Mouse (Mus musculus): Measurements from ENCODE around the gene Shh. TPM values are rescaled to one million over a fixed set of nuclear protein-coding genes. Genes with fewer than 3 reads are reported as not detected.

Shh gene
- polyA plus RNA-seq, 1 experiment from 2014 or later = 0.57 TPM

GRCm38 (mm10) chr5:28457921-28458641, 9.0 kb downstream of the Shh start:
- WGBS = 1% methylated on average over 95 of the region's 95 CpGs
- Histone ChIP-seq H3K9me3 (no peaks in the 10 kb centered on the region), H3K9ac (peak overlapping the region; percentile 34; the same call in 1 of the 2 replicates), H3K27me3 (replicated peaks) (peaks cover 96% of the 10 kb centered on the region), H3K4me2 (peak overlapping the region; percentile 72), H3K4me1 (peaks cover 30% of the 10 kb centered on the region), H3K27ac (replicated peaks) (no peak overlapping the region), H3K4me3 (peak overlapping the region; percentile 50), H3K36me3 (no peaks in the 10 kb centered on the region)
- ATAC-seq (ENCODE audit: extremely low read depth, insufficient number of reproducible peaks, low FRiP score, low TSS enrichment) = no peak

- H3K4me2 ChIP-seq = no peak overlapping the region
- H3K9me3 ChIP-seq = no peaks in the 10 kb centered on the region
- H3K27ac ChIP-seq (replicated peaks) = no peak overlapping the region
- H3K36me3 ChIP-seq = no peaks in the 10 kb centered on the region
- H3K9ac ChIP-seq = no peak overlapping the region
- 65% methylated on average over 1 of the region's 1 CpGs for WGBS
- no peak for ATAC-seq (ENCODE audit: extremely low read depth, insufficient number of reproducible peaks, low FRiP score, low TSS enrichment)
- peaks cover 90% of the 10 kb centered on the region for H3K27me3 ChIP-seq (replicated peaks)
- no peak overlapping the region for H3K4me3 ChIP-seq
- H3K4me1 ChIP-seq = peaks cover 27% of the 10 kb centered on the region
Measured at GRCm38 (mm10) chr5:28456366-28456765, 10.7 kb downstream of the Shh start.

- H3K27ac ChIP-seq (replicated peaks) = no peak overlapping the region
- no peaks in the 10 kb centered on the region for H3K9me3 ChIP-seq
- H3K4me2 ChIP-seq = no peak overlapping the region
- H3K27me3 ChIP-seq (replicated peaks) = peaks cover 83% of the 10 kb centered on the region
- H3K9ac ChIP-seq = no peak overlapping the region
- 83% methylated on average over 5 of the region's 5 CpGs for WGBS
- peaks cover 27% of the 10 kb centered on the region for H3K4me1 ChIP-seq
- no peaks in the 10 kb centered on the region for H3K36me3 ChIP-seq
- no peak for ATAC-seq (ENCODE audit: extremely low read depth, insufficient number of reproducible peaks, low FRiP score, low TSS enrichment)
- no peak overlapping the region for H3K4me3 ChIP-seq
Measured at GRCm38 (mm10) chr5:28455721-28456120, 11.3 kb downstream of the Shh start.

DNA sequence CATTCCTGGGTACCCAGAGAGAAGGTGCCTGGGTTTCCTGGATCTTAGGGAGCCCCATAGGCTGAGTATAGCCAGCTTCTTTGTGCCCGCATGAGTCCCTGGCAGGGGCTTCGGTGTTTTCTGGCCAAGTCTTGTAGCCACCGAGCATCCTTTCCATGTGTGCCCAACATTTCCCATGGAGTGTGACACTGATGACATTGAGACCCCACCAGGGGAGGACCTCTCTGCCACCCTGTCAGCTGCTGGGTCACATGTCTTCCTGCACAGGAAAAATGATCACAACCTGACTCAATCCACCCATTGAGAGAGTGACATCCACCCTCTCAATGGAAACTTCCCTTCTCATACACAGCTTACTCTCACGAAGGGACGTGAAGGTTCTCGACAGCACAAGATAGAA, 12.5 kb downstream of the Shh start:
- Histone ChIP-seq H3K9me3 (no peaks in the 10 kb centered on the region), H3K36me3 (no peaks in the 10 kb centered on the region), H3K27me3 (replicated peaks) (peaks cover 82% of the 10 kb centered on the region), H3K4me1 (peaks cover 16% of the 10 kb centered on the region), H3K4me3 (no peak overlapping the region), H3K4me2 (no peak overlapping the region), H3K27ac (replicated peaks) (no peak overlapping the region), H3K9ac (no peak overlapping the region)
- no peak for ATAC-seq (ENCODE audit: extremely low read depth, insufficient number of reproducible peaks, low FRiP score, low TSS enrichment)
- 82% methylated on average over 6 of the region's 6 CpGs for WGBS

DNA sequence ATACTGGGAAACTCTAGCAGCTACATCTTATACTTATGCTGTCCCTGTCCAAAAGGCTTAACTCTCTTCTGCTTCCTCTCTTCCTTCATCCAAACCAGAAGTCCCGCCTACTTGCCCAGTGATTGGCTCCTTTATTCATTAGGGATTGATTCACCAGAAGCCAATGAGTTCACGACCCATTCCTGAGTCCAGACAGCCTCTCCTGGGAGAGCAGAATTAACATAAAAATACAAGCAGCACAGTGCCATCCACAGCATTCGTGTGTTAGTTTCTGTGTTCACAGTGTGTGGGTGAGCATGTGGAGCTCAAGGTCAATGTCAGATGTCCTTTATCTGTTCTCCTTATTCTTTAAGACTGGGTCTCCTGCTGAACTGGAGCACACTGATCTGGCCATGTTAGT, 13.5 kb downstream of the Shh start:
- Histone ChIP-seq H3K4me3 (no peak overlapping the region), H3K9ac (no peak overlapping the region), H3K4me2 (no peak overlapping the region), H3K27me3 (replicated peaks) (peaks cover 73% of the 10 kb centered on the region), H3K9me3 (no peaks in the 10 kb centered on the region), H3K36me3 (no peaks in the 10 kb centered on the region), H3K27ac (replicated peaks) (no peak overlapping the region), H3K4me1 (peaks cover 9% of the 10 kb centered on the region)
- WGBS = 33% methylated on average over 3 of the region's 3 CpGs
- no peak for ATAC-seq (ENCODE audit: extremely low read depth, insufficient number of reproducible peaks, low FRiP score, low TSS enrichment)

DNA sequence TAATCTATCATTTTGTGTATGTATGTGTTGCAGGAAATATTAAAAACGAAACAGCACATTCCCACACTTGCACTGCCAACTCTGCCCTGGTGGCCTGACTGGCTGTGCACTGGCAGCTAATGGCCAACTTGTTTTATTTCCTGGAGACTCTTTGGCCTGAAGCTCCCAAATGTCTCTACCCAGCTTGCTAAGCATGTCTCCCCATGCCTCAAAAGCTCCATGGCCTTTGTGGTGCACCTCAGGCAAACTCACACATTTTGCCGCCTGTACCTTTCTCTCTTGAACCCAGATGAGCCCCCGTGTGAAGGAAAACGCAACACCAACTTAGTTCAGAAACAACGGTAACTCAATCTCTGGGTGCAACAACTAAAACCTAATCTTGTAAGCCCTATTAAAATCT, 14.0 kb downstream of the Shh start:
- Histone ChIP-seq H3K4me3 (no peak overlapping the region), H3K27ac (replicated peaks) (no peak overlapping the region), H3K27me3 (replicated peaks) (peaks cover 70% of the 10 kb centered on the region), H3K4me1 (peaks cover 5% of the 10 kb centered on the region), H3K36me3 (no peaks in the 10 kb centered on the region), H3K4me2 (no peak overlapping the region), H3K9me3 (no peaks in the 10 kb centered on the region), H3K9ac (no peak overlapping the region)
- WGBS = 79% methylated on average over 5 of the region's 5 CpGs
- no peak for ATAC-seq (ENCODE audit: extremely low read depth, insufficient number of reproducible peaks, low FRiP score, low TSS enrichment)

DNA sequence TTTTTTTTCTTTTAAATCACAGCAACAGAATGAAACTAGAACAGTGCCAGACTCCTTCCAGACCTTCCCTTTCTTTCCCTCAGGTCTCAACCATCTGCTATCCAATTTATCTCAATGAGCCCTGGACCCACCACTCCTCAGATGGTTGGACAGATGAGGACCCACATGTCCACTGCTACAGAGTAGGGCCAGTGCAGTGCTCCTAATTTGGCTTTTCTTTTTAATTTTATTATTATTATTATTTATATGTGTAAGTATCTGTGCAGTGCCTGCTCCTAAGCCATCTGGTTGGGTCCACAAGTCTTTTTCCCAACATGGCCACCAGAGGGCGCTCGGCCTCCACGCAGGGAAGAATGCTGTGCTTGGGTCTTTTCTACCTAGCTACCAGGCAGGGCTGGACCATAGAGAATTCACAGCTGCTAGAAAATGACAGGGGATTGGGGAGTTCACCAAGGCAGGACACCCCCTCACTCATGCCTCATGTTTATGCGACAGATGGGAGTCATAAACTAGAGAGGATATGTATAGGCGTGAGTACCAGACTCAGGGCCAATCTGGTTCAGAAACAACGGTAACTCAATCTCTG, 15.9 kb downstream of the Shh start:
- Histone ChIP-seq H3K9me3 (no peaks in the 10 kb centered on the region), H3K27me3 (replicated peaks) (peaks cover 52% of the 10 kb centered on the region), H3K4me2 (no peak overlapping the region), H3K9ac (no peak overlapping the region), H3K27ac (replicated peaks) (no peak overlapping the region), H3K4me3 (no peak overlapping the region), H3K36me3 (no peaks in the 10 kb centered on the region), H3K4me1 (no peaks in the 10 kb centered on the region)
- no peak for ATAC-seq (ENCODE audit: extremely low read depth, insufficient number of reproducible peaks, low FRiP score, low TSS enrichment)
- WGBS = 30% methylated on average over 6 of the region's 6 CpGs

DNA sequence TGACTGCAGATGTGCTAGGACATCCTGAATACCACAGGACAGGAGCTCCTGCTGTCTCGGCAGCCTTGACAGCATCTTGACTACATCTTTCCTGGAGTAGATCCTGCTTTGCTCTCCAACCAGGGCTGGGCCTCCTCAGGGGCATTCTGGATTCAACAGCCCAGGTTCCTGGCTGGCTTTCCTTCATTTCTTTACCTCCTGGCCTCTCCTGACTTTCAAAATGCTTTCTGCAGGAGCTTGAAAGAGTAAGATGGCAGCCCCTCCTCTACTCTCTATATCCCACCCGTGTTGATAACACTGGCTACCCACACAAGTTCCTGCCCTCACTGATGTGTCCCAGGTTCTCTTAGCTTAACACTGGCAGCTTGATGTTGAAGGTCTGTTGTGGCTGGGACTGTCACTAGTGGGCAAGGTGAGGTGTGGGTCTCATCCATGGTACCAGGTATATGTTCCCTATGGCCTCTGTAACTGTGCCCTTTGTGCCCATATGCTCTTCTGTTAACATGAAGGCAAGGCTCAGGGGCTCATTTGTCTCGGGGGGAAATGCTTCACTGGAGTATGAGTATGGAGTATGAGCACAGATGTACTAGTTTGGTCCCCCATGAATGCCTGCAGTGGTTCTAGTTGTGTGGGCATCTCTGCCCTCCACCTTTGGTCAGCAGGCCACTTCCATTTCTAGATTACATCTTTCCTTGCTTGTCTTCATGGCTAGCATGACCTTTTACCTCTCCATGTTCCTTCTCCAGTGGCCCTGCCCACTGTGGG, 16.7 kb downstream of the Shh start:
- no peak overlapping the region for H3K4me3 ChIP-seq
- H3K9me3 ChIP-seq = no peaks in the 10 kb centered on the region
- no peaks in the 10 kb centered on the region for H3K4me1 ChIP-seq
- no peaks in the 10 kb centered on the region for H3K36me3 ChIP-seq
- peaks cover 44% of the 10 kb centered on the region for H3K27me3 ChIP-seq (replicated peaks)
- ATAC-seq (ENCODE audit: extremely low read depth, insufficient number of reproducible peaks, low FRiP score, low TSS enrichment) = no peak
- H3K9ac ChIP-seq = no peak overlapping the region
- no peak overlapping the region for H3K27ac ChIP-seq (replicated peaks)
- no peak overlapping the region for H3K4me2 ChIP-seq
- 53% methylated on average over 3 of the region's 3 CpGs for WGBS

- ATAC-seq (ENCODE audit: extremely low read depth, insufficient number of reproducible peaks, low FRiP score, low TSS enrichment) = no peak
- H3K4me3 ChIP-seq = no peak overlapping the region
- WGBS = 88% methylated on average over 9 of the region's 9 CpGs
- H3K4me2 ChIP-seq = no peak overlapping the region
- H3K9me3 ChIP-seq = no peaks in the 10 kb centered on the region
- H3K4me1 ChIP-seq = no peaks in the 10 kb centered on the region
- no peak overlapping the region for H3K27ac ChIP-seq (replicated peaks)
- H3K9ac ChIP-seq = no peak overlapping the region
- H3K36me3 ChIP-seq = 0 out of 2 replicates have a peak, but pooled peaks cover 3% of the 10 kb centered on the region
- H3K27me3 ChIP-seq (replicated peaks) = no peaks in the 10 kb centered on the region
Measured at GRCm38 (mm10) chr5:28425926-28426325, 41.1 kb downstream of the Shh start.

- Histone ChIP-seq H3K4me2 (no peak overlapping the region), H3K4me1 (0 out of 2 replicates have a peak, but pooled peaks cover 4% of the 10 kb centered on the region), H3K9me3 (no peaks in the 10 kb centered on the region), H3K27ac (replicated peaks) (no peak overlapping the region), H3K36me3 (peaks cover 23% of the 10 kb centered on the region), H3K4me3 (no peak overlapping the region), H3K9ac (no peak overlapping the region), H3K27me3 (replicated peaks) (no peaks in the 10 kb centered on the region)
- WGBS = 53% methylated on average over 4 of the region's 4 CpGs
- no peak for ATAC-seq (ENCODE audit: extremely low read depth, insufficient number of reproducible peaks, low FRiP score, low TSS enrichment)
Measured at GRCm38 (mm10) chr5:28423781-28424180, 43.3 kb downstream of the Shh start.

GRCm38 (mm10) chr5:28419640-28420265, 47.3 kb downstream of the Shh start:
- H3K4me3 ChIP-seq = no peak overlapping the region
- no peak overlapping the region for H3K4me2 ChIP-seq
- no peak overlapping the region for H3K27ac ChIP-seq (replicated peaks)
- H3K9me3 ChIP-seq = no peaks in the 10 kb centered on the region
- peaks cover 61% of the 10 kb centered on the region for H3K36me3 ChIP-seq
- H3K4me1 ChIP-seq = 0 out of 2 replicates have a peak, but pooled peaks cover 4% of the 10 kb centered on the region
- no peak for ATAC-seq (ENCODE audit: extremely low read depth, insufficient number of reproducible peaks, low FRiP score, low TSS enrichment)
- H3K9ac ChIP-seq = no peak overlapping the region
- H3K27me3 ChIP-seq (replicated peaks) = no peaks in the 10 kb centered on the region
- 75% methylated on average over 12 of the region's 12 CpGs for WGBS

All from heart, embryonic 13.5 days (tissue).